Mouse (Mus musculus) CH12.LX (cell line): ENCODE data around the gene Txndc16. TPM values are rescaled to one million over a fixed set of nuclear protein-coding genes. Genes with fewer than 3 reads are reported as not detected.

ENCODE experiments used
- DNase-seq: peaks from one replicate; pipeline ENCODE4 v3.0.0-alpha.2; 2013; ENCODE audit errors: extremely low read depth
- H3K27ac ChIP-seq: 2 replicates; pipeline ENCODE4 v1.5.1; 2012; ENCODE audit warnings: low read depth, mild to moderate bottlenecking, control low read depth, moderate library complexity; ENCODE audit not compliant: insufficient read depth
- H3K27me3 ChIP-seq: replicated peaks from 2 replicates; pipeline ENCODE3; 2012; ENCODE audit warnings: inconsistent platforms
- H3K36me3 ChIP-seq, 2 experiments: replicated peaks in 1 of 2; 2 replicates each; pipeline versions ENCODE3 to v1.6.1; 2012; ENCODE audit warnings: inconsistent platforms in 1 of 2, low read length in 1 of 2, mild to moderate bottlenecking in 1 of 2, mixed read lengths in 1 of 2, moderate library complexity in 1 of 2; ENCODE audit not compliant: control insufficient read depth in 1 of 2, insufficient read depth in 1 of 2
- H3K4me1 ChIP-seq, 2 experiments: 2 replicates each; pipeline ENCODE4 v1.6.1; 2012; ENCODE audit warnings: inconsistent platforms in 1 of 2, moderate library complexity in 1 of 2; ENCODE audit not compliant: insufficient read depth in 2 of 2, control insufficient read depth in 1 of 2
- H3K4me2 ChIP-seq: 2 replicates; pipeline ENCODE4 v1.6.1; 2012; ENCODE audit warnings: low read depth, mild to moderate bottlenecking, control low read depth; ENCODE audit not compliant: poor library complexity, insufficient read depth, severe bottlenecking
- H3K4me3 ChIP-seq, 3 experiments: fragments of 150-350 bp in 1 of 3; sonication (generic) in 1 of 3; replicated peaks in 1 of 3; 2 replicates each; pipeline versions ENCODE3 to v1.5.1; 2011 to 2012; ENCODE audit warnings: low read depth in 2 of 3, low read length in 2 of 3, mild to moderate bottlenecking in 2 of 3, moderate library complexity in 2 of 3, control low read depth in 1 of 3, improper control_type of control experiment in 1 of 3, inconsistent platforms in 1 of 3, mixed read lengths in 1 of 3; ENCODE audit not compliant: poor library complexity in 1 of 3
- H3K79me2 ChIP-seq: replicated peaks from 2 replicates; pipeline ENCODE4 v1.6.1; 2012; ENCODE audit warnings: mild to moderate bottlenecking, moderate library complexity; ENCODE audit not compliant: control insufficient read depth, poor library complexity, insufficient read depth, severe bottlenecking; ENCODE audit errors: extremely low read depth
- H3K9ac ChIP-seq: 2 replicates; pipeline ENCODE4 v1.6.1; 2012; ENCODE audit warnings: low read depth, mild to moderate bottlenecking, control low read depth, moderate library complexity; ENCODE audit not compliant: insufficient read depth
- H3K9me3 ChIP-seq: replicated peaks from 2 replicates; pipeline ENCODE3; 2012; ENCODE audit warnings: low read length, inconsistent platforms, mixed read lengths
- BHLHE40 ChIP-seq: IDR thresholded peaks from 2 replicates; pipeline ENCODE4 v1.6.1; 2011; ENCODE audit warnings: mild to moderate bottlenecking, low read depth, low read length, improper control_type of control experiment
- CHD2 ChIP-seq: IDR thresholded peaks from 2 replicates; pipeline ENCODE4 v1.6.1; 2011; ENCODE audit warnings: low read length, improper control_type of control experiment
- CTCF ChIP-seq, 2 experiments: IDR thresholded peaks in 1 of 2; conservative IDR thresholded peaks in 1 of 2; 2 replicates each; pipeline ENCODE4 v1.5.1; 2011 to 2012; ENCODE audit warnings: low read depth in 2 of 2, low read length in 2 of 2, improper control_type of control experiment in 1 of 2, inconsistent platforms in 1 of 2, mild to moderate bottlenecking in 1 of 2, moderate library complexity in 1 of 2
- E2F4 ChIP-seq: IDR thresholded peaks from 2 replicates; pipeline ENCODE4 v1.6.1; 2011; ENCODE audit warnings: low read depth, low read length, improper control_type of control experiment; ENCODE audit not compliant: insufficient replicate concordance
- ELF1 ChIP-seq: IDR thresholded peaks from 2 replicates; pipeline ENCODE4 v1.6.1; 2014; ENCODE audit warnings: low read depth, mild to moderate bottlenecking, inconsistent platforms, low read length, improper control_type of control experiment
- EP300 ChIP-seq: IDR thresholded peaks from 2 replicates; pipeline ENCODE4 v1.6.1; 2011; ENCODE audit warnings: low read length, improper control_type of control experiment
- ETS1 ChIP-seq: conservative IDR thresholded peaks from 2 replicates; pipeline ENCODE4 v1.6.1; 2012; ENCODE audit warnings: low read depth, mild to moderate bottlenecking, inconsistent platforms, low read length, improper control_type of control experiment, moderate library complexity
- JUND ChIP-seq: conservative IDR thresholded peaks from 2 replicates; pipeline ENCODE4 v1.6.1; 2011; ENCODE audit warnings: low read depth, low read length, improper control_type of control experiment
- KAT2A ChIP-seq: IDR thresholded peaks from 2 replicates; pipeline ENCODE4 v1.6.1; 2012; ENCODE audit warnings: low read length, improper control_type of control experiment, inconsistent platforms; ENCODE audit not compliant: insufficient replicate concordance
- MAFK ChIP-seq: IDR thresholded peaks from 2 replicates; pipeline ENCODE4 v1.6.1; 2011; ENCODE audit warnings: low read length, improper control_type of control experiment; ENCODE audit not compliant: insufficient replicate concordance
- MAX ChIP-seq: IDR thresholded peaks from 2 replicates; pipeline ENCODE4 v1.6.1; 2011; ENCODE audit warnings: low read length, improper control_type of control experiment
- MAZ ChIP-seq: IDR thresholded peaks from 2 replicates; pipeline ENCODE4 v1.6.1; 2012; ENCODE audit warnings: low read depth, mild to moderate bottlenecking, inconsistent platforms, low read length, improper control_type of control experiment, moderate library complexity
- MEF2A ChIP-seq: IDR thresholded peaks from 2 replicates; pipeline ENCODE4 v1.6.1; 2014; ENCODE audit warnings: low read depth, mild to moderate bottlenecking, inconsistent platforms, low read length, improper control_type of control experiment, borderline replicate concordance
- MXI1 ChIP-seq: IDR thresholded peaks from 2 replicates; pipeline ENCODE4 v1.6.1; 2011; ENCODE audit warnings: mild to moderate bottlenecking, low read depth, low read length, improper control_type of control experiment
- MYC ChIP-seq: IDR thresholded peaks from 2 replicates; pipeline ENCODE4 v1.6.1; 2011; ENCODE audit warnings: low read depth, mild to moderate bottlenecking, improper control_type of control experiment, low read length
- NELFE ChIP-seq: IDR thresholded peaks from 2 replicates; pipeline ENCODE4 v1.6.1; 2011; ENCODE audit warnings: low read depth, low read length, improper control_type of control experiment
- NRF1 ChIP-seq: IDR thresholded peaks from 2 replicates; pipeline ENCODE4 v1.6.1; 2014; ENCODE audit warnings: low read depth, mild to moderate bottlenecking, inconsistent platforms, low read length, improper control_type of control experiment, moderate library complexity
- PAX5 ChIP-seq: IDR thresholded peaks from 2 replicates; pipeline ENCODE4 v1.6.1; 2012; ENCODE audit warnings: low read length, inconsistent platforms, mixed read lengths
- POLR2A ChIP-seq: IDR thresholded peaks from 2 replicates; pipeline ENCODE4 v1.6.1; 2011; ENCODE audit warnings: low read depth, mild to moderate bottlenecking, improper control_type of control experiment, low read length
- POLR2AphosphoS2 ChIP-seq: IDR thresholded peaks from 2 replicates; pipeline ENCODE4 v1.6.1; 2011; ENCODE audit warnings: low read depth, low read length, improper control_type of control experiment
- RAD21 ChIP-seq: IDR thresholded peaks from 2 replicates; pipeline ENCODE4 v1.6.1; 2011; ENCODE audit warnings: low read depth, mild to moderate bottlenecking, low read length, improper control_type of control experiment, moderate library complexity
- RCOR1 ChIP-seq: conservative IDR thresholded peaks from 2 replicates; pipeline ENCODE4 v1.6.1; 2012; ENCODE audit warnings: low read depth, mild to moderate bottlenecking, inconsistent platforms, low read length, improper control_type of control experiment
- SMC3 ChIP-seq: IDR thresholded peaks from 2 replicates; pipeline ENCODE4 v1.6.1; 2011; ENCODE audit warnings: low read depth, low read length, improper control_type of control experiment
- TBP ChIP-seq: conservative IDR thresholded peaks from 2 replicates; pipeline ENCODE4 v1.6.1; 2011; ENCODE audit warnings: low read depth, low read length, improper control_type of control experiment
- TCF12 ChIP-seq: IDR thresholded peaks from 2 replicates; pipeline ENCODE4 v1.6.1; 2014; ENCODE audit warnings: low read depth, mild to moderate bottlenecking, inconsistent platforms, low read length, improper control_type of control experiment
- UBTF ChIP-seq: IDR thresholded peaks from 2 replicates; pipeline ENCODE4 v1.6.1; 2012; ENCODE audit warnings: low read depth, mild to moderate bottlenecking, inconsistent platforms, low read length, improper control_type of control experiment, moderate library complexity
- USF1 ChIP-seq: IDR thresholded peaks from 2 replicates; pipeline ENCODE4 v1.6.1; 2014; ENCODE audit warnings: low read depth, mild to moderate bottlenecking, inconsistent platforms, low read length, improper control_type of control experiment
- USF2 ChIP-seq: conservative IDR thresholded peaks from 2 replicates; pipeline ENCODE4 v1.6.1; 2011; ENCODE audit warnings: low read depth, low read length, improper control_type of control experiment
- ZC3H11A ChIP-seq: IDR thresholded peaks from 2 replicates; pipeline ENCODE4 v1.6.1; 2012; ENCODE audit warnings: low read depth, mild to moderate bottlenecking, inconsistent platforms, low read length, improper control_type of control experiment
- ZKSCAN1 ChIP-seq: IDR thresholded peaks from 2 replicates; pipeline ENCODE4 v1.6.1; 2012; ENCODE audit warnings: low read depth, inconsistent platforms, low read length, improper control_type of control experiment, borderline replicate concordance
- ZMIZ1 ChIP-seq: IDR thresholded peaks from 2 replicates; pipeline ENCODE4 v1.6.1; 2012; ENCODE audit warnings: low read depth, mild to moderate bottlenecking, inconsistent platforms, low read length, improper control_type of control experiment
- ZNF384 ChIP-seq: IDR thresholded peaks from 2 replicates; pipeline ENCODE4 v1.6.1; 2012; ENCODE audit warnings: low read depth, low read length, improper control_type of control experiment, inconsistent platforms
- dilution Hi-C: fragments of 300-500 bp; cut with MboI; formaldehyde crosslinking; loops from 2 replicates; pipeline ENCODE4 v1.14.3; 2020; ENCODE audit warnings: low sequenced_read_pairs; ENCODE audit not compliant: extremely low pct_unique_long_range_greater_than_20kb, extremely low pct_ligation_motif_present
- in situ Hi-C: fragments of 300-500 bp; cut with MboI; formaldehyde crosslinking; loops from 3 replicates; pipeline ENCODE4 v1.14.3; 2019; ENCODE audit warnings: low sequenced_read_pairs, low pct_ligation_motif_present, low pct_unique_long_range_greater_than_20kb, mixed read lengths
- polyA plus RNA-seq: library from polyadenylated mRNA; unstranded; fragments of >175 nt; gene quantifications from 2 replicates; pipeline ENCODE4 v1.2.1, GENCODE M21; 2012; ENCODE audit warnings: low read depth; ENCODE audit not compliant: insufficient read length
- total RNA-seq, 2 experiments: library from RNA; depleted of rRNA; stranded (reverse); fragments of 300-350 nt in 1 of 2; fragments of >200 nt in 1 of 2; gene quantifications; 2 replicates each; pipeline ENCODE4 v1.2.3; 2012 to 2014

The Txndc16 gene
- total and polyA plus RNA-seq, 3 experiments = 7.8 to 15.2 (median 8.0) TPM

DNA sequence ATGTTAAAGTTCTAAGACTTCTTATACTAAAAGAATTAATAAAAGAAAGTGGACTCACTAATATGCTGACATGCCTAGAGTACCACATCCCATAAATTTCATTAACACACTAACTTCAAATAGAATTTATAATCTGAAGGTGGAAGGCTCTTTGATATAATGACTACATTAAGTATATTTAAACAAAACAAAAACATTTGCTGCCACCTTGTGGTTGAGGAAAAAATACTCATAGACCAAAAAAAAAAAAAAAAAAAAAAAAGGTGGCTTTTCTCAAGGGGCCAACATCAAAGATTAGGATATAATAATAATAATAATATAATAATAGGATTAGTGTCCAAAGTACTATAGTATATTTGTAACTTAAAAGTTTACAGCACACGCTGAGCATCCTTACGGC lies 66.9 kb downstream of the Txndc16 start:
- Histone ChIP-seq H3K4me1 (peaks cover 3 to 38% of the 10 kb centered on the region in 2 experiments; a peak in 2 of 4 replicates), H3K9me3 (no peaks in the 10 kb centered on the region), H3K4me3 (no peak overlapping the region), H3K36me3 (peaks cover 0 to 3% of the 10 kb centered on the region in 2 experiments), H3K27me3 (no peaks in the 10 kb centered on the region), H3K79me2 (no peaks in the 10 kb centered on the region), H3K4me2 (no peak overlapping the region), H3K9ac (no peak overlapping the region), H3K27ac (no peak overlapping the region)
- in situ Hi-C loops (no loop called here), dilution Hi-C loops (no loop called here)
- DNase-seq = peak; percentile 38
- TF ChIP-seq BHLHE40 (no peak), NELFE (no peak), ELF1 (no peak), TCF12 (no peak), JUND (no peak; the same call in 1 of the 2 replicates), ZKSCAN1 (no peak), ZMIZ1 (no peak), NRF1 (no peak), ZC3H11A (no peak), UBTF (no peak), EP300 (no peak), MAFK (no peak), USF2 (no peak), PAX5 (no peak), MAX (no peak), KAT2A (no peak), MYC (0 out of 2 replicates have a peak, but pooled peaks have one; percentile 28), POLR2AphosphoS2 (no peak), USF1 (no peak), CTCF (conservative IDR thresholded peaks at IDR 0.05 in 1 of 2, IDR thresholded peaks at IDR 0.05 in 1 of 2; ENCODE audit: low read depth in 2 of 2, low read length in 2 of 2) (peak in 1 of 2 experiments; percentile 62; a peak in 2 of 4 replicates), SMC3 (peak; percentile 48), MXI1 (no peak), E2F4 (no peak), CHD2 (no peak), ETS1 (no peak), RAD21 (peak; percentile 62), TBP (no peak), RCOR1 (no peak), MAZ (no peak), MEF2A (no peak), POLR2A (no peak), ZNF384 (peak; percentile 100)
